Mouse (Mus musculus): ENCODE measurements around the gene Thrap3.
"Not testable (repeated sequence)": the region's sequence is repeated elsewhere in the genome, so short reads cannot be mapped to it uniquely, and the experiment has no call there.

Thrap3 gene

DNA sequence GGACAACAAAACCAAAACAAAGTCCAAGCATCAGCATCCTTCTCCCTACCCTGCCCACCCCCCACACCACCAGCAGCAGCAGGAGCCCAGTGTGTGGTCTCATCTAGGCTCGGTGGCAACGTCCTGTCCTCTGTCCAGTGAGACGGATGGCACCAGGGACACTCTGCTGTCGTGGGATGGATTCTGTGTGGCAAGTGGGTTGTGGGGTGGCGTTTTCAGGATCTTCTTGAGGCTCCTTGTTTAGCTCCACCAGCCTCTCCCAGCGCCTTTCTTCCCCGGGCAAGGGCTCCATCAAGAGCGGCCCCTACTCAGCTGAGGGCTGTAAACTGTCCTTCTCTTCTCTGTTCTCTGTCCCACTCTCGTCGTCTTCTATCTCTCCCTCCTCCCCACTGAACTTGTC lies 37.5 kb downstream of the Thrap3 start:
- not testable (repeated sequence) for DNase-seq (ENCODE audit: low spot score in 2 of 2)

DNA sequence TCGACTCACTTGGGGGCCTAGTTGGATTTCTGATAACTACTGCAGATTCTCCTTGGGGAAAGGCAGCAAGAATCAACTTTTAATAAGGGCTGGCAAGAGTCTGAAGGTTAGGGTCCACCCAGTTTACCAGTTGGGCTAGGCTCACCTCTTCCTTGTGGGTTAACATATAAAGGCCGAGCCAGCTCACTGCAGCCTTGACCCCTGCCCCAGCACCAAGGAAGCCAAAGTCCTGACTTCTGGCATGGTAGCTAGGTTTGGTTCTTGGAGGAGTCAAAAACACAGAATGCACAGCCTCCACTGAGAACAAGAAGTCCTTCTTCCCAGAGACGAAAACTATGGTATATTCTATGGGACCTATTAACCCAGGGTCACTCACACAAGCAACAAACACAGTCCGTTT lies 38.9 kb downstream of the Thrap3 start:
- DNase-seq (ENCODE audit: low spot score in 2 of 2), result no peak

DNA sequence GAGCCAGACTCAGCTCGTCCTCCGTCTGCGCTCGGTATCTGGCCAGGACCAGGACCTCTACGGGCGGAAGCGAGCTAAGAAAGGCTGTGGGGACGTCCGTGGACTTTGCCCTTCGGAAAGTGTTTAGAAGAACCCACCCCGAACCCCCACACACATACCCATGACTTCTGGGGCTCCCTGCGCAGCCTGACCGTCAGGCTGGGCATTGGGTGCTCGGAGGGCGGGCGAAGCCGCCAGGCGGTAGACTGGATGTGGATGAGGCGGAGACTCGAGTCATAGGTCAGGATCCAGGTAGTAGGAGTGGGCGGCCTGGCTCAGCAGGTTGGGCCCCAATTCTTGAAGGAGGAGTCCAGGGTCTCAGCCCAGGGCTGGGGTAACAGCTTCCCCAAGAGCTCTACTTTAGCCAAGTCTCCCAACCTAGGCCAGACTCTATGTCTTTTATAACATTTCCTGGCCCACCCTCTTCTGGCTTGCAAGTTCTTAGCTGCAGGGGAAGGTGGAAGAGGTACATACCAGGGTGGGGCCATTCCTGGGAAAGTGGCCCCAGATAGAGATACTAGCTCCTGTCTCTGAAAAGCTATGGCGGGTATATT lies 39.4 kb downstream of the Thrap3 start, which contains the start of gene Sh3d21:
Gene Sh3d21, minus strand, starts transcription at position 425 of the 593 bp plus-strand sequence.
- peak in 1 of 2 experiments; percentile 22 for DNase-seq (ENCODE audit: low spot score in 2 of 2)

DNA sequence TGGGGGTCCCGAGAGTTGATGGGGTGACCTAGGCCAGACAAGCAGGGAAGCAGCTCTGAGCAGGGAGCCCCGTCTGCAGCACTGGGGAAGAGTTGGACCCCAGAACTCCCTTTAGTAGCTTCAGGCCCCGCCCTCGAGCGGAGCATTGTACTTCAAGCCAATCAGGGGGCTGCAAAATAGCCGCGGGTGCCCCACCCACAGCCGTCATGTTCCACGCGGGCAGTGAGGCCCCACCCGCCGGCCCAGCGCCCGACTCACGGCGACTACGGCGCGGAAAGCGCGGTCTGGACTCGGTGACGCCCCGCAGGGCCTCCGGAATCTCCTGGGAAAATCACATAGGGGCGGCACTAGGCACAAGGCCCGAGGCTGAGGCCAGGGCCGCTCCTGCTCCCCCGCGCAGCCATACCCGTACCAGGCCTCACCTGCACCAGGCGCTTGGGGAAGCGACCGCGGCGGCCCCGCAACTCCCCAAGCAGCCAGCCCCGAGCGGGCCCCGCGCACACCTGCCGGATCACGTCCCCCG lies 40.0 kb downstream of the Thrap3 start:
- peak; percentile 68 to 72 for DNase-seq (ENCODE audit: low spot score in 2 of 2)

DNA sequence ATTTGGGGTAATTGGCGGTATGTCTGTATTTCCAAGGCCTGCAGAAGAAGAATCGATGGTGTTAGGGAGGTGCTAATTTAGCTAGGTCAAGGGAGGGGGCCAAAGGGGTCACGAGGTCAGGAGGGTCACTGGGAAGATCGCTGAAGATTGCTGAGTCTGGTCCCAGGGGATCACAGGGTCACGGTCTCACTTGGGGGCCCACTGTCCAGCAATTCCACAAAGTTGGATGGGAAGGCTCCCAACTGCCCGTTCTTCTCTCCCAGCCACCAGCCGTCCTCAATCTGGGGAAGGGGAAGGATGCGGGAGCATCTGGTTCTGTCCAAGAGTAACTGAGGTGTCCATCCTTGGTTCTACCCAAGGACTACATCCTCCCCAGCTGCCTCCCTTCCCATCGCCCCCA lies 40.6 kb downstream of the Thrap3 start:
- DNase-seq (ENCODE audit: low spot score in 2 of 2), result no peak

DNA sequence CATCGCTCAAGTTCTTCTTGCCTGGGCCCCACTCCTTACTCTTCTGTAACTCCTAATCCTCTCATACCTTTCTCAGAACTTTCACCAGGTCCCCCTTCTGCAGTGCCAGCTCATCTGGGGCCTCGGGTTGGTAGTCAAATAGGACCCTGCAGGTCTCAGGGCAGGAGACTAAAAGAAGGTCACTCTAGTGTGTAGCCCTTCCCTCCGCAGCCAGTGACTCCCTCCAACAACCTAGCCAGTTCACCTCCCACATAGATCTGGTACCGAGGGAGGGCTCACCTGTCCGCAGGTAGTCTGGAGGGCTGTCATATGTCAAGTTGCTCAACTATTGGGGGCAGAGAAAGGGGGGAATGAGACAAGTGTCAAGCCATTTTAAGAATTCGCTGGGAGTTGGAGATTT lies 41.1 kb downstream of the Thrap3 start:
- no peak for DNase-seq (ENCODE audit: low spot score in 2 of 2)

DNA sequence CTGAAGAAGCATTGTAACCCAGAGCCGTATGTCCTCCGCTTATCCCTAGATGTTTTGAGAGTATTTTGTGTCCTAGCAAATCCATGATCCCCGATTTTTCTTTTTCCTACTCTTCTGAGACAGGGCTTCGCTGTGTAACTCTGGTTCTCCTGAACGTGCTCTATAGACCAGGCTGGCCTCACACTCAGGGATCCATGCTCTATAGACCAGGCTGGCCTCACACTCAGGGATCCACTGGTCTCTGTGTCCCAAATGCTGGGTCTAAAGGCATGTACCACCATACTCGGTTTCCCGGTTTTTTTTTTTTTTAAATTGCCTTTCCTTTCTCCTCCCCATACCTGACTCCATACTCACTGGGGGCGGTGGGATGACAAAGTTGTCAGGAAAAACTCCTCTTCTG lies 41.6 kb downstream of the Thrap3 start:
- no peak for DNase-seq (ENCODE audit: low spot score in 2 of 2)

DNA sequence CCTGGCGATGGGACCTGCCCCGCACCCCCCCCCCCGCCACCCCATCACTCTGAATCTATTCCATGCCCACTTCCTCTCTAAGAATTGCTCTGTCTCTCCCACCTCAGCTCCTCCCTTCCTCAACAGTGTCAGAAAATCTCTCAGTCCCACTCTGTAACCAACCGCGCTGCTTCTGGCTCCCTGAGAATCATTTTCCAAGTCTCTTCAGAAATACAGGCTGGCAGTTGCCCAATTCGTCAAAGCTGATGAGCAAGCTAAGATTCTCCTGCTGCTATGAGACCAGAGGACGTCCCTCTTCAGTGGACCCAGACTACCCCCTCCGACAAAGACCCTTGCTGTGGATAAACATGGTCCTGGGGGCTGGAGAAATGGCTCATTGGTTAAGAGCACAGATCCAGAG lies 43.1 kb downstream of the Thrap3 start:
- no peak for DNase-seq (ENCODE audit: low spot score in 2 of 2)

DNA sequence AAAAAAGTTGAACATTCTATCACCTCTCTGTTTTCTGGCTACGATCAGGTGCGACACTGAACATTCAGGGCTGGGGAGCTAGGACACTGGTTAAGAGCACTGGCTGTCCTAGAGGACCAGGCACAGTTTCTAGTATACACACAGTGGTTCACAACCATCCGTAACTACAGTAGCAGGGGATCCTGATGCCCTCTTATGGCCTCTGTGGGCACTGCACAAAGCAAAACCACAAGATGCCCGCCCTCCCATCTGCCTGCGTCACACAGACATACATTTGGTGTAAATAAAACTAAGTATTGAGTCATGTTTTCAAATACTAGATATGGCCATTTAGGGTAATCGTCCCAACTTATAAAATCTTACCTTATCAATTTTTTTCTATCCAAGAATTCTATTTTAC lies 45.0 kb downstream of the Thrap3 start:
- DNase-seq (ENCODE audit: low spot score in 2 of 2), result no peak

DNA sequence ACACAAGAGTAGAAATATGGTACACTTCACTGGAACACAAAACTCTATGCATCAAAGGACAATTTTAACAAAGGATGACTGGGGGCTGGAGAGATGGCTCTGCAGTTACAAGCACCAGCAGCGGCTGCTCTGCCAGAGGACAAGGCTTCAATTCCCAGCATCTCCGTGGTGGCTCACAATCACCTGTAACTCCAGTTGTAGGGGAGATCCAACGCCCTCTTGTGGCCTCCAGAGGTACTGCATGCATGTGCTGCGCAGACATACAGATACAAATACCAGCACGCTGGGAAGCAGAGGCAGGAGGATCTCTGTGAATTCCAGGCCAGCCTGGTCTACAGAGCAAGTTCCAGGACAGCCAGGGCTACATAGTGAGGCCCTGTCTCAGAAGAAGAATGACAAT lies 45.9 kb downstream of the Thrap3 start:
- DNase-seq (ENCODE audit: low spot score in 2 of 2), result no peak

DNA sequence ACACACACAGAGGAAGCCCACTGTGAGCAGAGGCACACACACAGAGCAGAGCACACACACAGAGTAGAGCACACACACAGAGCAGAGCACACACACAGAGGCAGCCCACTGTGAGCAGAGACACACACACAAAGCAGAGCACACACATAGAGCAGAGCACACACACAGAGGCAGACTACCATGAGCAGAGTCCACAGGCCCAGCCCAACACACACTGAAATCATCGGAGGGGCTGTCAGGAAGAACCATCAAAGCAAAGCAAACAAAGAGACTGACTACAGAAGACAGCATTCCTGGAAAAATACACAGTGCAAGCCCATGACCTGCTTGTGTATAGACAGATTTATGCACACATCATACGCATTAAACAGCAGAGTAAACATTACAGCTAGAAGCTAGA lies 46.7 kb downstream of the Thrap3 start:
- no peak for DNase-seq (ENCODE audit: low spot score in 2 of 2)

DNA sequence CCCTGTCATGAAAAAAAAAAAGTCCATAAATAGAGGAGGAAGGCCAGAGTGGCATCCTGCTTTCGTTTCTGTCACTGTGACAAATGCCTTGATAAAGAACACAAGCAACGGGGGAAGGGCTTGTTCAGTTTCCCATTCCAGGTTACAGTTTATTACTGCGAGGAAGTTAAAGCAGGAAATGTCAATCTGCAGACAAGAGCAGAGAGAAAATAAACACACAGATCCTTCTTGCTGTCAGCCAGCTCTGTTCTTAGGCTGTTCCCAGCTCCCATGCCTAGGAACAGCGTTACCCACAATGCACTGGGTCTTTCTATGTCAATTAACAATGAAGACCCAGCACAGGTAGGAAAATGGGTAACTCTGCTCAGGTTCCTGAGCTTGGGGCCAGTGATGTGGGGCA lies 47.4 kb downstream of the Thrap3 start:
- DNase-seq (ENCODE audit: low spot score in 2 of 2), result no peak

DNA sequence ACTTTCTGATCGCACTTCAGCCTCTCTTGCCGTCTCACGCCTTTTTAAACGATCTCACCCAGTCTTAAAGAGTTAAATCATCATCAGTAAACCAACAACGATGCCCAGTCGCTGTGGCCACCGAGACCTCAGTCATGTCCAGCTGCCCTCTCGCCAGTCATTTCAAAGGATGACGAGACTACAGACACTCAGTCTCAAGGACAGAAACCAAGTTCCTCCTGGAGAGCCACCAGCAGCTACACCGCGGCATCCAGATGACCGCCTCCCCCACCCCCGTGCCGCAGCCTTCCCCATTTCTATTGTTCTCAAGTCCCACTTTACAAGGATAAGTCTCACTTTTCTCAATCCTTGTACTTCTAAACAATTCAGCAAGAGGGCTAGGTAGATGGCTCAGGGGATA lies 49.7 kb downstream of the Thrap3 start:
- DNase-seq (ENCODE audit: low spot score in 2 of 2), result no peak

DNA sequence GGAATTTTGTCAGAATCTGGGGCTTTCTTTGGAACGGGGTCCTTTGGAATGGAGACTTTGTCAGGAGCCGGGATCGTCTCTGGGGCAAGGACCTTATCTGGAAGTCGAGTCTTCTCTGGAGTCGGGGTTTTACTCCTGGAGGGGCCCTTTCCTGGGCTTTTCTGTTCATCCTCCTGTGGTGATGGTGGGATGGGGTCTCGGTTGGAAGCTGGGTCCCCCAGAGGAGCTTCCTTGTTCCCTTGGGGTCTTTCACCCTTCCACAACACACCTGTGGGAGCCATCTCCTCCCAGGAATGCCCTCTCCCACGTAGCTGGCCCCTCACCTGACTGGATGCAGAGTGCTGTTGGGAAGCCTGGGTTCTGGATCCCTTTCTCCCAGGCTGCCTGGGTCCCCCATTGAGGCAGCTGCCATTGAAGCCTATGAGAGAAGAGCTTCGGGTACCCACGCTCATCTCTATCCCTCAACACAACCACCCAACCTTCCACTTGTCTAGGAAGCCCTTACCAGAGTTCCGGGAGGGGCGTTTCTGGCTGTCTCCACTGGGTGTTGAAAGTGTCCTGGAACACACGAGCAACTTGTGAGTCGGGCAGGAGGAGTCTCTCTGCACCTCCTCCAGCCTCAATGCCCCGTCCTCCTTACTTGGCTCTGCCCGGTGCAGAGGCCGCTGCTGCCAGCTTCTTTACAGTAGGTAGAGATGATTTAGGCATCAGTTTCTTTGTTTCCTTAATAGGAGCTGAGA lies 50.7 kb downstream of the Thrap3 start:
- DNase-seq (ENCODE audit: low spot score in 2 of 2), result no peak

DNA sequence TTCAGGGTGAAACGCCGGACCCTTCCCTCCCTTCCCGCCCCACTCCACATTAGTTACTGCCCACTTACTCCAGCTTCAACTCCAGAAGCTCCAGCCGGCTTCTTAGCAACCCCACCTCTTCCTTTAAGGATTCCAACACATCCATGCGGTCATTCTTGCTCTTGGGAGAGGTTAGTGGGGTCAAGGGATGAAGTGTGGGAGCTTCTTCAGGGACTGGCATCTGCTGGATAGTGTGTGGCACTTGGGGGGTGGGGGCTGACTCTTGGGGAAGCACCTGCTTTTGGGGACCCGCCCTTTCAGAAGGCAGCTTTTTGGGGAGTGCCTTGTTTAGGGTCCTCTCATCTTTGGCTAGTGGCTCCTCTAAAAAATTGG lies 51.6 kb downstream of the Thrap3 start:
- DNase-seq (ENCODE audit: low spot score in 2 of 2), result no peak

DNA sequence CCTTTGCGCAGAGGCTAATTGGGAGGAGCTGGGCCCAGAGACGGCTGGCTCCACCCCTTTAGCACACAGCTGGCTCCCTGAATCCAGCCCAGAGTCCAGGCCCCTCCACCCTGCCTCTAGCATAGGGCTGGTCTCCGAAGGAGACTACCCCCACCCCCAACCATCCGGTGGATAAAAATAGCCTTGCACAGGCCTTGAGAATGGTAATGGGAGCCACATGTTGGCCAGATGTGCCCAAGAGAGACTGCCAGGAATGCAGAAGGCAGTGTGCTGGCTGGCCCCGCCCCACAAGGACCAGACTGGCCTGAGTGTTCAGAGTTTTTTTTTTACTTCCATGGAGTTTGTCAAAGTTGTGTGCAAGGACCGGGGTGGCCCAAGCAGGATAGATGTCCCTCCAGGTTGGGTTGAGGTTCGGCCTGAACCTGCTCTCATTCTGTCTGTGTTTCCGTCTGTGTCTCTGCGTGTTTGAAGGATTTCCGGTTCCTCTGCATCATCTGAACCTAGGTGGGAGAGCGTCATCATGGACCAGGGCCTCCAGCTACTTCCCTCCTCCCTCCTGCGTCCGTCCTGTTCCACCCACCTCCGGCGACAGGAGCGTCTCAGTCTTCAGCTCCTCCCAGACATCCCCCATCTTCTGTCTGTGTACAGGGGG lies 52.1 kb downstream of the Thrap3 start:
- no peak for DNase-seq (ENCODE audit: low spot score in 2 of 2)

DNA sequence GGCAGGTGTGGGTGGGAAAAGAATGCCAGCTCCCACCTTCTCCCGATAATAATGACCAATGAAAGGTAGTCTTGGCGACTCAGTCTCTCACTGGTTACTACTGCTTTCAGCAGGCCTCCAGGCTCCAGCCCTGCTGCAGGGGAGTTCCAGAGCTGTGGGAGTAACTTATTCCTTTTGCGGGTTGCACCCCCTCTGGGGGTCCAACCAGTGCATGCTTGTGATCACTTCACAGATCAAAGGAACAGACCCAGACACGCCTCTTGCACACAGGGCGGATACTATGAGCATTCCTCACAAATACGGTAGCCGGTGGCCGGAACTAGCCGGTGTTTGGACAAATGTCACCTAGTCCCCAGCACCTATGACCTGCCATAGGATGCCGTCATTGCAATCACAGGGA lies 52.8 kb downstream of the Thrap3 start:
- no peak for DNase-seq (ENCODE audit: low spot score in 2 of 2)

DNA sequence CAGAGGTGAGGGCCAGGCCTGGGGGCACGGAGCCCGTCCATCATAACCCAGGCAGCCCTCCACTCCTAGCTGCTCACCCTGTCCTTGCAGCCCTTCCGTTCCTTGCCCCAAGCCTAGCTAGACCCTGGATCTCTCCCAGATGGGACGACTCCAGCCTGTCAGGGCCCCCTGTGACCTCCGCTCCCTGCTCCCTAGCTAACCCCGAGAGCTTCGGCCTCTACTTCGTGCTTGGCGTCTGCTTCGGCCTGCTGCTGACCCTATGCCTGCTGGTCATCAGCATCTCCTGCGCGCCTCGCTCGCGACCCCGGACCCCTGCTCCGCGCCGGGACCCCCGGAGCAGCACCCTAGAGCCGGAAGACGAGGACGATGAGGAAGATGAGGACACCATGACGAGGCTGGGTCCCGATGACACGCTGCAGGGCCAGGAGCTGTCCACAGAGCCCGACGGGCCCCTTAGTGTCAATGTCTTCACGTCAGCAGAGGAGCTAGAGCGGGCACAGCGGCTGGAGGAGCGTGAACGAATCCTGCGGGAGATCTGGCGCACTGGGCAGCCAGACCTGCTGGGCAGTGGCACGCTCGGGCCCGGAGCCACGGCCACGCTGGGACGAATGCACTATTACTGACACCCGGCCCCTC lies 53.4 kb downstream of the Thrap3 start:
- DNase-seq (ENCODE audit: low spot score in 2 of 2), result no peak

DNA sequence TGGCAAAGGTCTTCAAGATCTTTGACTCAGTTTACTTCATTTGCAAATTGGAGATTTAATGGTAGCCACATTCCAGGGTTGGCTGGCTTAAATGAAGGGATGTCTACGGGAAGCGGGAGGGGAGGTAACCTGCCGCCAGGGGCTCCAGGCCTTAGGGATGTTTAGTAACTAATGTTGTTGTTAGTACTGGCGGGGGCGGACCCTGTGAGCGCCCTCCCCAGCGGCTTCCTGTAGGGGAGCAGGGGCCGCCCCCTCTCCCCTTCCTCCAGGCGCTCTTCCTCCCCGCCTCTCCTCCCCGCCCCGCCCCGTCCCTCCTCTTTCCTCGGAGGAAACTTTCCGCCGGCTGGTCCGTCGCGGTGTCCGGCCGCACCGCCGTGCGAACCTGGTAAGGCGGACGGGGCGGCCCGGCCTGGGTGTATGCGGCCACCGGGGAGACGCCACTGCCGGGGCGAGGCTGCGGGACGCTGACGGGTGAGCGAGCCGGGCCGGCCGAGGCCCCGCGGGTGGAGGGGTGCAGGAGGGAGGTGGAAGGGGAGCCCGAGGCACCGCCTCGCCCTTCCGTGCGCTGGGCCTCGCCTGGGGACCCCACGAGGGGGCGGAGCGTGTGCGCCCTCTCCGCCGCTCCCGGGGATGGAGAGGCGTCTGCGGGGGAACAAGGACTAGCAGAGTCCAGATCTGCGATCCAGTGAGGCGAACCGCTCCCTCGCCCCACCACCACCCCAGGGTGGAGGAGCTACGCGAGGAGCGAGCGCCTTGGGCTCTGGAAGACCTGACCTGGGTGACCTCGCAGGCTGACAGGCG lies 54.2 kb downstream of the Thrap3 start:
- no peak for DNase-seq (ENCODE audit: low spot score in 2 of 2)

DNA sequence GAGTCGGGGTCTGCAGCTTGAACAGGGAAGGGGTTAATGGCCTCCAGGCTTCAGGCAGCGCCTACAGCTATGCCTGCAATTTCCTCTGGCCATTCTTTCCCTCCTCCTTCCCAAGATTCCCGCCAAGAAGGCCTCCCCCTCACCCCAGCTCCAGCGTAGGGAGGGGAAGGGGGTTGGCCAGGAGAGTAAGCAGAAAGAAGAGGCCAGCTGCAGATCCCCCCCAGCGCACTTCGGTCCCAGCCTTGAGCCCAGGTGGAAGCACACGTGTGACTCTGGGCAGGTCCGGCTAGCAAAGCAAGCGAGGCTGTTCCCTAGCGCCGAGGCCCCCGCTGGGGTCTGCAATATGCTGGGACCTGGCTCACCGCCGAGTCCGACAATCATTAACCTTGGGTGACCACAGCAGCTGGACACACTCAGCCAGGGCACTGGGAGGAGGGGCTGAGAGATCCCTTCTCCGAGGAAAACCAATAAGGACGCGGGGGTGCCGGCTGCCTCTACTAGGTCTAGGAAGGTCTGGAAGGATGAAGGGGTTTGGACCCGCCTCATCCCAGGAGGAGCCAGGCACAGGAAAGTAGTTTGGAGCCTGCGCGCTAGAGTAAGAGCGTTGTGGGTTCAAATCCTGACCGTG lies 54.9 kb downstream of the Thrap3 start, which contains the start of gene Eva1b:
Gene Eva1b, plus strand, starts transcription at position 212 of the 628 bp plus-strand sequence.
- DNase-seq (ENCODE audit: low spot score in 2 of 2), result peak in 1 of 2 experiments; percentile 42

DNA sequence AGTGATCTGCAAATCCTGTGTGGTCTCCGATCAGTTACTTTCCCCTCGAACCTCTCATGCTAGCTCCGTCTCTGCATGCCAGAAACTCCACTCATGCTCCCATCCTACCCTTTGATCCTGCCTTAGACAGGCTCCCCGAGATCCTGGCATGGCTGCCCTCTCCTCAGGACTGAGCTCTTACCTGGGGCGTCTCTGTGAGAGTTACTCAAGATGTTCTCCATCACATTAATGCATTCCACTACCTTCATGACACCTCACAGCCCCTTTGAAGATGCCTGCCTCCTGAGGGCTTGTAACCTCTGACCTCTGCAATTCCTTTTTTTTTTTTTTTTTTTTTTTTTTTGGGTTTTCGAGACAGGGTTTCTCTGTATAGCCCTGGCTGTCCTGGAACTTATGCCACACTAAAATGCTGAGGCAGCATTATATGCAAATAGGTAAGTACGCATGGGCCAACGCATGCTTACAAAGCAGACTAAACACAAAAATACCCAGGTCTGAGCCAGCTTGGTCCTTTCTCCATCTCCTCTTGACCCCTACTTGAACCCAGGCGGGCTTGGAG lies 55.5 kb downstream of the Thrap3 start:
- no peak for DNase-seq (ENCODE audit: low spot score in 2 of 2)
